Mouse (Mus musculus) lung, postnatal 25 days (tissue): ENCODE measurements around the gene Ick.
A peak's percentile ranks its signal among the peaks of the same experiment; 100 is the strongest.

Experiments used
- DNase-seq: peaks from one replicate; pipeline ENCODE4 v3.0.0; 2022; ENCODE audit warnings: low spot score

Gene Ick

GRCm38 (mm10) chr9:78105501-78105932 is 3.5 kb upstream of the Ick start:
- no peak for DNase-seq

DNA sequence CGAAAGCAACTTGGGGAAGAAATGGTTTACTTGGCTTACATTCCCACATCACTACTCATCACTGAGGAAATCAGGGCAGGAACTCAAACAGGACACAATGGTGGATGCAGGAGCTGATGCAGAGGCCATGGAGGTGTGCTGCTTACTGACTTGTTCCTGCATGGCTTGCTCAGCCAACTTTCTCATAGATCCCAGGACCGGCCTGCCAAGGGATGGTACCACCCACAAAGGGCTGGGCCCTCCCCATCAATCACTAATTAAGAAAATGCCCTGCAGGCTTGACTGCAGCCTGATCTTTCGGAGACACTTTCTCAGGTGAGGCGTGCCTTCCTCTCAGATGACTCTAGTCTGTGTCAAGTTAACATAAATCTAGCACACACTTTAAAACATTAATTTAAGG is 2.2 kb upstream of the Ick start:
- DNase-seq = no peak

DNA sequence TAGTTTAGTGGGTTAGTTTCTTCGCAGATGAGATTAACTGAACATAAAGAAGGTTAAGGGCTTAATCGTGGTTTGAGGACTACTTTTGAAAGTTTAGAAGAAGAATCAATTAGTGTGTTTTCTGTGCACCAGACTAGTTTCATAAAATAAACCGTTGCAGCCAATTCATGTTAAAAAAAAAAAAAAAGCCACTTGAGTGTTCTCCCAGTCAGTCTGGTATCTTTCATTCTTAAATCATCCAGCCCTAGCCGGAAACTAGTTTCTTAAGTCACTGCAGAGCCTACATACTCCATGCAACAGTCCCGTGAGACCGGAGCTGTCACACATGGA is 1.4 kb upstream of the Ick start:
- DNase-seq = no peak

DNA sequence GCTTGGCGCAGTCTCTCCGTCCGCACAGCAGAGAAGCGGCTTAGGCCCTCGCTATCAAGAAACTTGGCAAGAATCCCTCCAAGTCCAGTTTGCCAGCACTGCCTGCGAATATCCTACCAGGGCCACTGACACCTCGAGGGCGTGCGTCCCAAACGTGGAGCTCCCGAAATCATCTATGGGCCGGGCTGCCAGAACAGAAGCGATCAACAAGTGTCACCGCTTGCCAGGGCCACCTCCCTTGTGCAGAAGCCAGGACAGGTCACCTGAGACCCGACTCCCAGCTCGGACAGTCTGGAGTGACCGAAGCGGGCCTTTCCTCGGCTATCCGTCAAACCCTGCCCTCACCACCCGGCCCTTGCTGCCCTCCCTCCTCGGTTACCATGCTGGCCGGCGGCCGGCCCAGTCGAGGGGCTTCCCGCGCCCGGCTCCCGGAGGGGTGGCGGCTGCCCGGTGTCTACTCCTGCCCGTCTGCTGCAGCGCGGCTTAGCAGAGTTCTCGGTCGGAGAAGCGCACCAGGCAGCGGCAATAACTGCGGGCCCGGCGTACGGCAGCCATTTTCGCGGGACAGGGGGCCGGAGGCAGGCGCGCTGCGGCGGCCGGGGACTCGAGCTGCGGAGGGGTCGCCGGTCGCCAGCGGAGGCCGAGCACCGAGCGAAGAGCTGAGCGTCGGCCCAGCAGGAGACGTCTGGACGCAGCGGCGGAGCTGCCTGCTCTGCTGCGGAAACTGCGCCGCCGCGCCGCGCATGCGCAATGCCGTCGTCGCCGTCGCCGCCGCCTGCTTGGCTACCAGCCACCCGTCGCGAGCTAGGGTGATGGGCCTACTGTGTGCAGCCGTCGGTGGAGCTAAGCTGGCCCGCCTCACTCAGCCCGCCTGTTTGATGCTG is 838 bp upstream of the Ick start:
- DNase-seq = peak; percentile 76

DNA sequence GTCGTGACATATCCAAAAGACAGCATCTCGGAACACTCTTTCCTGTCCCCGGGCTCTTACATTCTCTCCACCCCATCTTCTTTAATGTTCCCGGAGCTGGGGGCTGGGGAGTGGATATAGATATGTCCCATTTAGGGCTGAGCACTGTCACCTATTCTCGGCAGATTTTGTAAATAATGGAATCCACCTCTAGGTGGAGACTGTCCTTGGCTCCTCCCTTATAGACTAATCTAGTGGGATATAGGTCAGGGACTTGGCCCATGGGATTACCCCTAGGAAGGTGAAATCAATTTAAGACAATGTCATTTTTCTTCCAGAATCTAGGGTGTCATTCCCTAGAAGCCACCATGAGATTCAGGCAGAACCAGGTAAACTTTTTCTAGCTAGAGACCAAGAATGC is 664 bp downstream of the Ick start:
- DNase-seq = no peak

DNA sequence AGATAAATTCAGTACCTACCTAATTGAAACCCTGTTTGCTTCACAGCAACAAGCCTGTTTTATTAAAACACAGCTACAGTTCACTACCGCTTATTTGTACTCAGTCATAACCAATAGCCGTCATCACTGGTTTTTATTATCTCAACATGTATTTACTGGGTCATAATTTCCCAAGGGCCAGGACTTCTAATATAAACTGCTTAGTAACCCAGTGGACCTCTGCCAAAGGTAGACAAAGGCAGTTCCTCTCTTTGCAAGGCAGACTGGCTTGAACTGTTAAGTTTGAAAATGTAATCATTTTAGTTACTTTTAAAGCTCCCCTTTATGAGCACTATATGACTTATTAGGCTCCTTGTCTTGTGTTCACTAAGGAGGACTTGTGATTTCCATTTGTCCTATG is 2.5 kb downstream of the Ick start:
- DNase-seq = no peak

DNA sequence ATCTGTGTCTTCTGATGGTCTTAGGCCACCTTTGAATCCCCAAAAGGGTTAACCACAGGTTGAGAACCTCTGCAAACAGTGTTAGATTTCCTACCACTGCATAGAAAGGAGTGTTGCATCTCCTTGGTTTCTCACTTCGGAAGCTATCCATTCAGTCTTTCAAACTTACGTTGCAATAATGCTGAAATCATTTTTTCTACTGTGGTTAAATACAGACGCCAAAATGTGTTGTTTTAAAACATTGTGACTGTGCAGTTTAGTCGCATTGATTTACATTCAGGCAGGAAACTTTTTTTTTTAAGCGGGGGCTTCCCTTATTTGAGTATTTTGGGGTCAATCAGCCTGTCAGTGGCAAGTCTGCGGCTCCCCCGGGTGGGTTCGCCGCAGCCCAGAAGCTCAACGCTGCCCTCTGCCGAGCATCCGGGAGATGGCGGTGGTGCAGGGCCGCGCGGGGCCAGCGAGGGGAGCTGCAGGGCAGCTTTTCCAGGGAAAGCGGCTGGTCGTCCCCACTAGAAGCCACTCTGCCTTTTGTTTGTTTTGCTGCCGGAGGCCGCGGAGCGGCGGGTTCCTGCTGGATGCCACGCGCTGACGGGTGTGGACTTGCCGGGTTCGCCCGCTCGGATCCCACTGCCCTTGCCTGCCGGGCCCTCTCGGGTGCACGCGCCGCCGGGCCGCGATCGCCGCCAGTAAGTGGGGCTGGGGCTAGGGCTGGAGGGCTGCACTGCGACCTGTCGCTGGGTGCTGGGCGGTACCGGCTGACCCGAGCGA is 4.0 kb downstream of the Ick start:
- peak; percentile 92 for DNase-seq

DNA sequence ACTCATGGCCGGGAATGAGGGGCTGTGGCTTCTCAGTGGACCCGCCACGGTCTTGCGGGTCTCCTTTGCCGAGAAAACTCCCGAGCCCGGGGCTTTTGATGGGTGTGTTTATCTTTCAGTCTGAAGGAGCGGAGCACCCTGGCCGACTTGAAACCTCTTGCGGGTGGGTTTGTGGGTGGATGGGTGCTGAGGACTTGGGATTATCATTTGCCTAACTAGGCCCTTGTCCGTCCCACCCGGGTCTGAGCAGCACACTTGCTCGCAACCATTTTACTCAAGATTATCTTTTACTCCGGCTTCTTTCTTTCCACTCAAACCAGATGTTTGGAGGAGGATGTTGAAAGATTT is 4.5 kb downstream of the Ick start:
- no peak for DNase-seq

DNA sequence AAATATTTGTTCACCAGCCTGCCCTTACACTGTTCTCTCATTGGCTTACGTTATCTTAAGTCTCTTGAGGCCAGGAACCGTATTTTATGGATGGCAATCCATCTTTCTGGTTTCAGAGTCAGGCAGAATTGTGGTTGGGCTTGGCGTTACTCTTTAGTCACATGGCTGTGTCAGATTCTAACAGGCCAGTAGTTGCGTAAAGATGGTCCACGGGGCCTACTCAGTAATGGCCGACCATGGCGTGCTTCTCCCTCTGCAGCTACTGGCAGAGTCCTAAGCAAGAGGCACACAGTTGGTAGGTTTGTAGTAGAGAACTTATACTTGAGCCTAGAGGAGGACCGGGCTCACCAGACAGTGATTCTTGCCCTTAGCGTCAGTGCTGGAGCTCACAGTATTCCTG is 6.8 kb downstream of the Ick start:
- no peak for DNase-seq

GRCm38 (mm10) chr9:78117690-78118089 is 8.7 kb downstream of the Ick start:
- peak; percentile 60 for DNase-seq

- DNase-seq = peak; percentile 86
Observed at GRCm38 (mm10) chr9:78121358-78121757, 12.4 kb downstream of the Ick start.

GRCm38 (mm10) chr9:78121985-78122384 is 13.0 kb downstream of the Ick start:
- DNase-seq = no peak

DNA sequence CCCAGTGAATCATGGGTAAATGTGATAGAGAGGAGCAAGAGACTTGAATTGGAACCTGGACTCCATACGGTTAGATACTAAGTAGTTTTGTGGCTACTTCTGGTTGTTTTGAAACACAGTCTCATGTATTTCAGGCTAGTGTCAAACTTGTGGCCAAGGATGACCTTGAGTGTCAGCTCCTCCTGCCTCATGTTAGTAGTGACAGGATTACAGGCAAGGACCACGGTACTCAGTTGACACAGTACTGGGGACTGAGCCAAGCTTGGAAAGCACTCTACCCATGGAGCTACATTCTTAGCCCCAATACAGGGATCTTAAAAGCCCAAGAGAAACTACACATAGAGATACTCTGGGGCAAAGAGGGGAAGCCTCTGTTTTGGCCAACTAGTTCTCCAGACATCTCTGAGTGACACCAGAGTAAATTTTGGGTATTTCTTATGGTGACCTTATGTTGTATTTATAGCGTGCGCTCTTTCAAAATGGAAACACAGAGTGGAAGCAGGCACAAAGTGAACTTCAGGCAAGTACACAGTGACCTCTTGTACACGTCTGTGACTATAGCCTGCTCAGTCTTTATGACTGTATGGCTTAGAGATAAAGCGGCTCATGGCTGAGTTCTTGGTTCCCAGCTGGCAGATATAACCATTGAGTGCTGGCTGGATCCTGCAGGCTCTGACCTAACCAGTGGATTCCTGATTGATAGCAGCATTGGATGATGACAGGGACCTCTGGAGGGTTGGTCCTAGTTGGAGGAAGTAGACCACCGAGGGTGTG is 14.1 kb downstream of the Ick start:
- DNase-seq = no peak

GRCm38 (mm10) chr9:78124297-78124696 is 15.3 kb downstream of the Ick start:
- no peak for DNase-seq

DNA sequence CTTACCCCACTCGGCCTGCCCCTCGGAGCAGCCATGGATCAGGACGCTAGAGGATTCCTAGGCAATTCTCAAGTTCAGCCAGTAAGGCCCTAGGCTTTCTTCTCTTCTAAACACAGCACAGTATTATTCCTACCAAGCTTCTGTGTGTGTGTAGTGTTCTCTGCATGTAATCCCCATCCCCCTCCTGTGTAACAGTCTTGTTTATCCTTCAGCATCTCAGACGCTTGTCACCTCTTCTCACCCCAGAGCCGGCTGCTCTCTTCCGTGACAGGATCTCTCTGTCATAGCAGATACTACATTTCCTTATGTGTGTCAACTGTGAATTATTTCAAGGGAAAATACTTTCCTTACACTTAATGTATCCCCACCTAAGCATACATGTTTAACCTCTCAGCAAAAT is 17.0 kb downstream of the Ick start:
- DNase-seq = no peak

GRCm38 (mm10) chr9:78126643-78127042 is 17.7 kb downstream of the Ick start:
- DNase-seq = no peak

DNA sequence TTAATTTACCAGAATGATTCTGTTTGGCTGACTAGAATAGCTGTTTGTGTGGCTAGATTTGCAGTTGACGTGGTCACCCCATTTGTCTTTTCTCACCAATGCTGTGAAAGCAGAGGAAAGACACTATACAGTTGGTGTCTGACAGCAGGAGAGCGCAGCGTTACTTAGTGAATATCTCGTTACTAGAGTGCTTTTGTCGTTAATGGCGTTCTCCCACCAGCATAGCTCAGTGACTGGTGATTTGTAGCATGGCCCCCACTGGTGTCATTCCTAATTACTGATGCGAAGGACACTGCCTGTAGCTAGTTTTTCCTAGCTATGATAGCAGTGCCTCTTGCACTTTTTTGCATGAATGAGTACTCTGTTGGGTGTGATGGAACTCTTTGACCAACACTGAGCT is 26.7 kb downstream of the Ick start:
- no peak for DNase-seq

- no peak for DNase-seq
Observed at GRCm38 (mm10) chr9:78138044-78138676, 29.2 kb downstream of the Ick start.

DNA sequence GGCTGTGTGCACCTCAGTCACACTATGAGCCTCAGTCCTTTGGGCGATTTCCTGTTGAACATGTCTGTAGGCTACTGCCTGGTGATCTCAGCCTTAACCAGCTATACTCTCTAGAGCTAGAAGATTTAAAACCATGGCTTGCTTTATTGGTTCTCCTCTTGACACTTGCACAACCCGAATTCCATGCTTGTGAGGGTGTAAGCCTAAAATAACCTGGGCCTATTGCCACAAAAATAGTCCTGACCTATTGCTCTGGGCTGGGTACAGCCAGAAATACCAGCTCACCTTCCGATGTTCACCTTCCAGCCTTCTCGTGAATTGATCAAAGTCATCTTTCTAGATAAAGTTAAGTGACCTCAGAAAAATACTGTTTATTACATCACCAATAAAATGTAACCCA is 30.5 kb downstream of the Ick start:
- DNase-seq = peak; percentile 63

DNA sequence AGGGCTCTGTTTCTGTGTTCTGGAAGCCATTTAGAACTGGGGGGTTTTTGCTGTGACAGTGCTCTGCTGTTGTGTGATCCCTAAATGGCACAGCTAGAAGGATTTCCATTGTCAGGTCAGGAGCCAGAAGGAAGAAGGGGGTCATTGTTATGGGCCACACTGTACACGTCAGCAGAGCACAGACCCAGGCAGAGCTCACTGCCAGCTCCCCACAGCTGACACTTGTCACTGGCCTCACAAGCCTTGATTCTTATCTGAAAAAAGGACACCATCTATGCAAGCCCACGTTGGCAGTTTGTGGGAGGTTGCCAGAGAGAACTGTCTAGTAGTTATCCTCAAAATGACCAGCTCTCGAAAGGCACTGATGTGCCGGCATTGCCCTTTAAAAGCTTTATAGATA is 37.1 kb downstream of the Ick start:
- DNase-seq = no peak

GRCm38 (mm10) chr9:78146627-78147026 is 37.6 kb downstream of the Ick start:
- DNase-seq = no peak

- no peak for DNase-seq
Observed at GRCm38 (mm10) chr9:78148149-78148548, 39.2 kb downstream of the Ick start.
